Mouse (Mus musculus): Measurements from ENCODE around the gene Yif1a.

Yif1a gene

DNA sequence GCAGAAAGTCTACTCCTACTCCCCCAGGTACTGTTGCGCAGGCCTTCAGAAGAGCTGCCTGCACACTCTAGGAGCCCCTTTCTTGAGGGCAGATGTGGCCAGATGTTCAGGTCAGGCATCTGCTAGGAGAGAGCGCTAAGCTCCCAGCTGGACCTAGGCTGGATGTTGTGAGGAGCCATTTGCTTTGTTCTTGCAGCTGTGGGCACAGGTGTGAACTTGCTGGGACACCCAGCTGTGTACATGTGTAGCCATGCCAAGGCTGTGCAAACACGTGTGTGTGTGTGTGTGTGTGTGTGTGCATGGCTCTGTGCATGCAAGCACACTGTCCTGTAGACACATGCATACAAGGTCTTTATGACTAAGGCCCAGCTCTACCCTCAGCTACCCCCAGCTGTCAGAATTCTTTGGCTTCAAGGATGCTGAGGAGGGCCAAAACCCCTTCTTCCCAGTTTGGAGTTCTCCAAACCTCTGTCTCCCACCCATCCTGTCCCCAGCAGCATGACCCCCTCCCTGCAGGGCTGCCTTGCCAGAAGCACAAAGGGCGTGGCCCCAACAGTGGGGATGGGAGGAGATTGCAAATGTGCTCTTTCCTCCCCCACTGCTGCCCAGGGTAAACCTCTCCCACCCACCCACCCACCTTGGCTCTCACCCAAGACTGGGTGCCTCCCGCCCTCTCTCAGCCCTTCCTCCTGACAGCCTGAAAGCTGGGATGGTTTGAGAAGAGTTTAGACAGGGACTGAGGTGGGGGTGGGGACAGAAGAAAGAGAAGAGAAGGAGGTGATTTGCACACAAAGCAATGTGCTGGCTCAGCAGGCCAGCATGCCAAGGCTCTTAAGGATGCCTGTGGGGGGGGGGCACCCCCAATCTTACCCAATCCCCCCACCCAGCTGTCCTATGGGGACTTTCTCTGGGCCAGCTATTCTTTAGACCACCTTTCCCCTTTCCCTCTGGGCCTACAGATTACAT lies 27.7 kb upstream of the Yif1a start:
- ATAC-seq (ENCODE audit: low TSS enrichment), result no peak

DNA sequence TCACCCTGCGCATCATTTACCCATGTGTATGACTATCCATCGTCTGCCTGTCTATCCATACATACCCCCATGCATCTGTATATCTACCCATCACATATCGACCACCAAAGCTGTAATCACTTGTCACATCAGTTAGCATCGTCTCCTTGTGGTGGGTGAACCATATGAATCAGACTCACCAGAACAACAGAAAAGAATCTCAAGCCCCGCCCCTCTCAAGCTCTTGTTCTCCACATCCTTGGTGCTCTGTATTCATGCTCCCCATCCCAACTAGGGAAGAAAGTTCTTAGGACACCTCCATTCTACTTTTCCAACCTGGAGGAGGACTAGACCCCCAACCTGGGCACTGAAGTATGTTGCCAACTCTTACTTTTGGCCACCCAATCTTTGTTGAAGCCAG lies 26.3 kb upstream of the Yif1a start:
- no peak for ATAC-seq (ENCODE audit: low TSS enrichment)

DNA sequence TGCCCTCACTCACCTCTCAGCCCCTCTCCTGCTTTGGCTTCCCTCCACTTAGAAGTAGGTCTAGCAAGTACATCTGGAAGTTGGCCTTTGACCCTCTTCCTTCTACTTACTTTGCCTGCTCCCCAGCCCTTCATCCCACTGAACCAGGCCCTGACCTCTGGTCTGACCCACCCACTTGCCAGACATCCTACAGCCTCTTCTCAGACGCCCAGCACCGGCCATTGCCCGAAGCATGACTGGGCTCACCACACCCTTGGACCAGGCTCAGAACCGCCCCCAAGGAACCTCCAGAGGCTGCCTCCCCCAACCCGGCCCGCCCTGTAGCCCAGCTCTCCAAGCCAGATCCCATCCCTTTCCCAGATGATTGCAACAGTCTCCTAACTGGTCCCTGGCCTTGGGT lies 25.9 kb upstream of the Yif1a start:
- no peak for ATAC-seq (ENCODE audit: low TSS enrichment)

DNA sequence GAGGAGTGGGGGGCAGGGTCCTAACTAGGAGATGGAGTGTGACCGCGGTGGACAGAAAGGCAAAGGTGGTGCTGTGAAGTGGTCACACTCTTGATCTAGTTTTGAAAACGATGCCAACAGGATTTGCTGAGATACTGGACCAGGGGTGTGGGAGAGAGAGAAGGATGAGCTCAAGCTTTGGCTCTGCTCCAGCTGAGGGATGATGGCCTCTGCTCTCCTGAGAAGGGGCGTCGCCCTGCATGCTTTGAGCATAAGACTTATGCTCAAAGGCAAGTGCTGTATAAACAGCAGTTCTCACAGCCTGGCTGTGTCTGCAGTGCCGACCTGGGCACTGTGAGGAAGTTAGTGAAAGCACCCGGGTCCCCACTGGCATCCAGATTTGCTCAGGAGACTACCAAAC lies 23.2 kb upstream of the Yif1a start:
- ATAC-seq (ENCODE audit: low TSS enrichment), result no peak

DNA sequence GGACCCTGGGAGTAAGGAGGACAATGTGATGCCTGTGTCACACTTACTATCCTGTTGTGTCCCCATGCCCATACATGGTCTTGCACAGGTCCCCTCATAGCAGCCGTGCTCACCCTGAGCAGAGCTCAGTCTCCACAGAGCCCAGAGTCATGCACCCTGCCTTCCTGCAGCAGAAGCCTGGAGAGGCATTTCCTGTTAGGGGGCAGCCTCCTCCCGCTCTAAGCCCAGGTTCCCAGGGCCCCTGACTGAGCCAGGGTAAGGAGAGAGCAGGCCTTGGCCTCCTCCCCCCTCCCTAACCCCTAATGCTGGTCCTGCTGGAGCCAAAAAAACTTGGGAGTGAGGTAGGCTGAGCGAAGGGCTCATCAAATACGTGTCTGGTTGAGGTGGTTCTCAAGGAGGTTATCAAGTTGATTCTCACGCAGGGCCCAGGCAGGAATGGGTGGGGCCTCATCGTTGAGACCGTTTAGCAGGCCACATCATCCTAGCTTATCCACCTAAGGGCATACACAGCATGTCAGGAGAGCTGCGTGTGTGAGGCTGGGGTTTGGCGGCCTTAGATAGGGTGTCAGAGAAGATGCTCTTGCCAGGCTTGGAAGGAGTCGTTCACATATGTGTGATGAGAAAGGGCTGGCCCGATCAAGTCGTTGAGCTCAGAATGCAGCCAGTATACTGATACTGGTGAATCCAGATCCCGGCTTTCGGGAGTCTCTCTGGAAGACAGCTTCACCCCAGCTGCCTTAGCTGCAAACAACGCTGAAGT lies 21.1 kb upstream of the Yif1a start:
- no peak for ATAC-seq (ENCODE audit: low TSS enrichment)

DNA sequence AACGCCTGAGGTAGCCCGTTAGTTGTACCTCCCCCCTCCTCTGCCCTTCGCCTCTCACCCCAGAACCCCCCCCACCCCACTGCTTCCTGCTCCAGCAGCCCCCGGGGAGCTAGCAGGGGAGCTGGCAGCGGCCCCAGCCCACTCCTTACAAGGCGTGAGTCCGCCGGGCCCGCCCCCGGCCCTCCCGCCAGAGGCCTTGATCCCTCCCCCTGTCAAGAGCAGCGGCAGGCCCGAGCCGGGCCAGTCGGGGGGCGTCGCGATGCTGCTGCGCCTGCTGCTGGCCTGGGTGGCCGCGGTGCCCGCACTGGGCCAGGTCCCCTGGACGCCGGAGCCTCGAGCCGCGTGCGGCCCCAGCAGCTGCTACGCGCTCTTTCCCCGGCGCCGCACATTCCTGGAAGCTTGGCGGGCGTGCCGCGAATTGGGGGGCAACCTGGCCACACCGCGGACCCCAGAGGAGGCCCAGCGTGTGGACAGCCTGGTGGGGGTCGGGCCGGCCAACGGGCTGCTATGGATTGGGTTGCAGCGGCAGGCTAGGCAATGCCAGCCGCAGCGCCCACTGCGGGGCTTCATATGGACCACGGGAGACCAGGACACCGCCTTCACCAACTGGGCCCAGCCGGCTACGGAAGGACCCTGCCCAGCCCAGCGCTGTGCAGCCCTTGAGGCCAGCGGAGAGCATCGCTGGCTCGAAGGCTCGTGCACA lies 20.3 kb upstream of the Yif1a start, which contains the start of gene Cd248:
Gene Cd248, plus strand, starts transcription at position 212 of the 703 bp plus-strand sequence.
- ATAC-seq (ENCODE audit: low TSS enrichment), result no peak

DNA sequence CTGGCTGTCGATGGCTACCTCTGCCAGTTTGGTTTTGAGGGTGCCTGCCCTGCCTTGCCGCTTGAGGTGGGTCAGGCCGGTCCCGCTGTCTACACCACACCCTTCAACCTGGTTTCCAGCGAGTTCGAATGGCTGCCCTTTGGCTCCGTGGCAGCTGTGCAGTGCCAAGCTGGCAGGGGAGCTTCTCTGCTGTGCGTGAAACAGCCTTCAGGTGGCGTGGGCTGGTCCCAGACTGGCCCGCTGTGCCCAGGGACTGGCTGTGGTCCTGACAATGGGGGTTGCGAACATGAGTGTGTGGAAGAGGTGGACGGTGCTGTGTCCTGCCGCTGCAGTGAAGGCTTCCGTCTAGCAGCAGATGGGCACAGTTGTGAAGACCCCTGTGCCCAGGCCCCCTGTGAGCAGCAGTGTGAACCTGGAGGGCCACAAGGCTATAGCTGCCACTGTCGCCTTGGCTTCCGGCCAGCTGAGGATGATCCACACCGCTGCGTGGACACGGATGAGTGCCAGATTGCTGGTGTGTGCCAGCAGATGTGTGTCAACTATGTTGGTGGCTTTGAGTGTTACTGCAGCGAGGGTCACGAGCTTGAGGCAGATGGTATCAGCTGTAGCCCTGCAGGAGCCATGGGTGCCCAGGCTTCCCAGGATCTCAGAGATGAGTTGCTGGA lies 19.6 kb upstream of the Yif1a start:
- ATAC-seq (ENCODE audit: low TSS enrichment), result no peak

DNA sequence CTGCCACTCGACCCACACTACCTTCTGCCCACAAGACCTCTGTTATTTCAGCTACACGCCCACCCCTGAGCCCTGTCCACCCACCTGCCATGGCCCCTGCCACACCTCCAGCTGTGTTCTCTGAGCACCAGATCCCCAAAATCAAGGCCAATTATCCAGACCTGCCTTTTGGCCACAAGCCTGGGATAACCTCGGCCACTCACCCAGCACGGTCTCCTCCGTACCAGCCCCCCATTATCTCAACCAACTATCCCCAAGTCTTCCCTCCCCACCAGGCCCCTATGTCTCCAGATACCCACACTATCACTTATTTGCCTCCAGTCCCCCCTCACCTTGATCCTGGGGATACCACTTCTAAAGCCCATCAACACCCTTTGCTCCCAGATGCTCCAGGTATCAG lies 18.9 kb upstream of the Yif1a start:
- ATAC-seq (ENCODE audit: low TSS enrichment), result no peak

DNA sequence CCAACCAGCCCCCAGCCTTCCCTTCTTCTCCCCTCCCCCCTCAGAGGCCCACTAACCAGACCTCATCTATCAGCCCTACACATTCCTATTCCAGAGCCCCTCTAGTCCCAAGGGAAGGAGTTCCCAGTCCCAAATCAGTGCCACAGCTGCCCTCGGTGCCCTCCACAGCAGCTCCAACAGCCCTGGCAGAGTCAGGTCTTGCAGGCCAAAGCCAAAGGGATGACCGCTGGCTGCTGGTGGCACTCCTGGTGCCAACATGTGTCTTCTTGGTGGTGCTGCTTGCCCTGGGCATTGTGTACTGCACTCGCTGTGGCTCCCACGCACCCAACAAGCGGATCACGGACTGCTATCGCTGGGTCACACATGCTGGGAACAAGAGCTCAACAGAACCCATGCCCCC lies 18.4 kb upstream of the Yif1a start:
- no peak for ATAC-seq (ENCODE audit: low TSS enrichment)

DNA sequence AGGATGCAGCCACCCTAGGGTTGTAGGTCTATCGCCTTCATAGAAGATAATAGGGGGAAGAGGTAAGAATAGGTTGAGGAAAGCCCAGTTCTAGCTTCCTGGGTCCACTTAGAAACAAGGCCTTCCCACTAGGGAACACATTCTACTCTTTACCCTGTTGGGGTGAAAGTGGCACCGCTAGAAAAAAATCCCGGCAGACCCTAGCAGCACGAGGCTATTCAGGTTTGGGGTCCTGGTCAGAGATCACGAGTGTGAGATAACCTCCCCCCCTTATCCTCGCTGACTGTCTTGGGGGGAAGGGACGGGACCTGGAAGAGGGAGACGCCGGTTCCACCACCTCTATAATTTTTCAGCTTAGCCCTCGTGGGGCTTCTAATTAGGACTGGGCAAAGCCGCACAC lies 17.3 kb upstream of the Yif1a start:
- no peak for ATAC-seq (ENCODE audit: low TSS enrichment)

DNA sequence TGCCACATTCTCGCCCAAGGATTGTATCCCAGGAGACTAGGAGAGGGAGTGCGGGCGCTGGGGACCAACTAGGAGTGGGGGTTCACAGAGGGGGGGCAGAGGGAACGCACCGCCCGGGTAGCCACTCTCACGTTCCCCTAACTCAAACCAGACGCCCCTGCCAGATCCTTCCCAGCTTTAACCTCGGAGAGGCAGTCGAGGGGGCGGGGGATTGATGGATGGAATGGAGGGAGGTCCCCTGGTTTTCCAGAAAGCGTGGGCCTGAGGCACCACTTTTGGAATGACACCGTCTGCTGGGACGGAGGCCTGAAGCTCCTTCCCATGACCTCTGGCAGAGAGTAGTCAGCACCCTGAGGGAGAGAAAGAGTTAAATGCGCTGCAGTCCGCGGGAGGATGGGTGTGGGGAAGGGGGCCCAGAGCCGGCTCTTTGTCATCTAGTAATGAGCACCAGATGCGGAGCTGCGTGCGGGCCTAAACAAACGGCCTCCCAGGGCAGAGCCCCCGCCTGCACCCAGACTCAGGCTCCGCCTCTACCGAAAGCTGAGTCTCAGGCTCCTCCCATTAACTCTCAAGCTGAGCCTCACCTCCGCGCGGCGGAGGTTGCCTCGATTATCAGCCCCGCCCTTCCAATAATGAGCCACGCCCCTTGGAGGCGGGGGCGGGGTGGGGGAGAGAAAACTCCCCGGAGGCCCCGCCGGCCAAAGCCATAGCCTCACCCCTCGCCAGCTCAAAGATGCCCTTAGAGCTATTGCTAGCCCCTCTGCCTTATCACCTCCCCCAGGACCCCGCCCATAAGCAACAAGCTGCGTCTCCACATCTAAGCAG lies 16.6 kb upstream of the Yif1a start:
- no peak for ATAC-seq (ENCODE audit: low TSS enrichment)

DNA sequence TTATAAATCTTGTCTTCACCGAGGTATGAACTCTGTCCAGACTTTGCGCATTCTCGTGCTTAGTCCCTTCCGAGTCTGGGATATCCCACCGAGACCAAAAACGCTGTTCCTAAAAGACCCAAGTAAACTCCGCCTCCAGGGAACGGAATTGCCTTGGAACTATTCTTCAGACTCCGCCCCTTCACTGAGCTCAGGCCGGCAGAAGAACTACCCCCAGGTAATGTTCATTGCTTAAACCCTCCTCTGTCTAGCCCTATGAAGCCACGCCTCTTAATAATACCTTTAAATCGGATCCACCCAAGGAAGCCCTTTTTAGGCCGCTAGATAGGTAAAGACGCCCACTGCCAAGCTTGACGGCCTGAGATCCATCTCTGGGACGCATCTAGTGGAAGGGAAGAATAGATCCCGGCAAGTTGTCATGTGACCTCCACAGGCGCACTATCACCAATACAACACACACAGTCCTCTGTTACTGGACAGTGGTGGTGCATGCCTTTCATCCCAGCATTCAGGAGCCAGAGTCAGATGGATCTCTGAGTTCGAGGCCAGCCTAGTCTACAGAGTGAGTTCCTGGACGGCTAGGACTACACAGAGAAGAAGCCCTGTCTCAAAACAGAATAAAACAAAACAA lies 15.8 kb upstream of the Yif1a start:
- ATAC-seq (ENCODE audit: low TSS enrichment), result no peak

DNA sequence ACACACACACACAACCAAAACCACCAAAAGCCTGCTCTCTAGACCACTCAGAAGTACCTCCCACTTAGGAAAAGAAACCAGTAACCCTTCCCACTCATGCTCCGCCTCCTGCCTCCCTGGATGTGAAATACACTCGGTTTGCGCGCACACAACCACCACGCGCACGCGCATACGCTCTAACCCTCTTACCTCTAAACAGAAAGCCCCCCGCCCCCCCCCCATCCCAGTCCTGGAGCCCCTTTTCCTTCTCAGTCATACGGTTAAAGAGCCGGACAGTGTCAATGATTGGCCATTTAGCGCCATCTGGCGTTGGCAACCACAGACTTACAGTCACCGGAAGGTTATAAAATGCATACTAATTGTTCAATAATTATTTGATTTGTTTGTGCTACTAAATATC lies 15.3 kb upstream of the Yif1a start:
- no peak for ATAC-seq (ENCODE audit: low TSS enrichment)

DNA sequence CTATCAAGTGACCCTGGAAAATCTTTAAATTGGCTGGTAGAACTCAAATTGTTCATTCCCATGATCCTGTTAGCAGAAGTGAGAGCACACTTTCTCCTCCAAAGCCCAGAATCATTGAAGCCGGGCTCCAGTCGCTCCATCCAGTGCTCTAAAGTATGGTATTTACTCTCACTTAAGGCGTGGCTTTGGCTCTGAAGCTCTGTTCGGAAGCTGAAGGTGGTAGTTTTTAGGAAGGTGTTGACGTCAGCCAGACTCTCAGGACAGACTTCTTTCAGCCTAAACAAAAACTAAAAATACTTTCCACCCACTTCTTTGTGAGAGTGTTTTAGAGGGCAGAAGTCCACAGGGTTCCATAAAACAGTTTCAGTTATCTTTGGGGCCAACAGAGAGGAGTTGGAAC lies 14.8 kb upstream of the Yif1a start:
- ATAC-seq (ENCODE audit: low TSS enrichment), result peak; percentile 61; the same call in 1 of the 2 replicates

DNA sequence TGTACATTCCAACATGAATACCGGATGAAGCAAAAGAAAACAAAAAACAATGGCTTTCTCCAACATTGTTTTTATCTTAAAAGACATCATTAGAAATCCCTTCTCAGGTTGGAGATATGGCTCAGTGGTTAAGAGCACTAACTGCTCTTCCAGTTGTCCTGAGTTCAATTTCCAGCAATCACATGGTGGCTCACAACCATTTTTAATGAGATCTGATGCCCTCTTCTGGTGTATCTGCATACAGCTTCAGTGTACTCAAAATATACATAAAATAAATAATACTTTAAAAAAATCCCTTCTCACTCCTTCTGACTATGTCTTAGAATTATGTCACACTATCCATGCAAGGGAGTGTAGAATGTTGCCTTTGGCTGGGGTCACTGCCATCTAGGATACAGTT lies 9.1 kb upstream of the Yif1a start:
- no peak for ATAC-seq (ENCODE audit: low TSS enrichment)

DNA sequence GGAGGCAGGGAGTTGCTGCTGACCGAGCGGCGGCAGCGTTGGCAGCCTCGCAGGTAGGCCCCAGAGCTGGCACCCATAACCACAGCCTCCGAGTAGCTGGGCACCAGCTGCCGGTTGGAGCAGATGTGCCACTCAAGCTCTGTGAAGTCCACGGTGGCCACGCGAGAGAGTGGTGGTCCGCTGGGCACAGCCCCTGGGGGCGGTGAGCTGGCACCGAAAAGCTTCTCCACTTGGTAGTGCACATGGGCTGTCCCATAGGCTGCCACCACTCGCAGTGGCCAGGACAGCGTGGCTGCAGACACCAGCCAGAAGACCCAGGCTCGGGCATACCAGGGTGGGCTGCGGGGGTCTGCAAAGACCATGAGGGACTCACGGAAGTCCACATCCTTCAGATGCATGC lies 6.3 kb upstream of the Yif1a start:
- ATAC-seq (ENCODE audit: low TSS enrichment), result no peak

DNA sequence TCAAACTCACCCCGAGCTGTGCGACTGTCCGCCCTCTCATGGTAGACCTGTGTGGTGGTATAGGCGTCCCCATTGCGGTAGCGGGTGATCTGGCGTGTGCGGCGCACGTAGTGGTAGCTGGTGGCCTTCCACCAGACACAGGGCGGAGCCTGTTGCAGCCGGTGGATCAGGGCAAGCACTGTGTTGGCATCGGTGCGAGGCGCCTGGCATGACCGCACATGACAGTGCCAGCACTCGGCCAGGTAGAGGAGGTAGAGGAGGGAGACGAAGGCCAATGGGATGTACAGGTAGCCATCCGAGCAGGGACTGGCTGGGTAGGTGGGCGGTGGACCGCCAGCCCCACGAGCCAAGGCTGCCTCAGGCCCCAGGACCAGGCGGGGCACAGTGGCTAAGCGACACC lies 5.7 kb upstream of the Yif1a start:
- no peak for ATAC-seq (ENCODE audit: low TSS enrichment)

DNA sequence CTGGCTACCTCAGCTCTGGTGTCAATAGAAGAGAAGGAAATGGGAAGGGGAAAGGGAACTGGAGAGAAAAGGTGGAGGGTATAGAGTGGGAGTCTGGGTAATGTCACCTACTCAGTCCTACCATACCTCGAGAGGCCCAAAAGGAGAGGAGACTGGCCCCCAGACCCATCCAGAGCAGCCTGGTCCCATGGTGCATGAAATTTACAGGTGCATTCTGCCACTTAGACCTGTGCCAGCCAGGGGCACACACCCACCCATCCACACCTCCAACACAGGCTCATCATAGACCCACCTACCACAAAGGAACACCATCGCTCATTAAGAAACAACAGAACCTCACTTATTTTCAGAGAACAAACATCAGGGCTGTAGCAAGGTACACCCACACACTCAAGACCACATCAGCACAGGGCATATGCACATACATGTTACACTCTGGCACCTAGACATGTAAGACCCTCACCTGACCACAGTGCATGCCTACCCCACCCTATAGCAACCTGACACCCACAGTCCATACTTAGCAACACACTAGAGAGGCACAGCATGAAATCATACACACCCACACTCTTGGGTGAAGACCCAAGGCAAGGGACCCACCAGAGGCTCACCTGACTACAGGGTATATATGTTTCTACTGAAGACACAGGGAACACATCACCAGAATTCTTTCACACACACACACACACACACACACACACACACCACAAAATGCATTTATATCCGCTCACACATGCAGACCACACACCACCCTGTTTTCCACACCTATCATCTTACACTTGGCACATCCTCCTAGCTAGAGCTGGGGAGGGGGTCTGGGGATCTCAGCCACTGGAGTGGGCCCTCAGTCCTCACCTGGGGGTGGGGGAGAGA lies 4.1 kb upstream of the Yif1a start:
- no peak for ATAC-seq (ENCODE audit: low TSS enrichment)

DNA sequence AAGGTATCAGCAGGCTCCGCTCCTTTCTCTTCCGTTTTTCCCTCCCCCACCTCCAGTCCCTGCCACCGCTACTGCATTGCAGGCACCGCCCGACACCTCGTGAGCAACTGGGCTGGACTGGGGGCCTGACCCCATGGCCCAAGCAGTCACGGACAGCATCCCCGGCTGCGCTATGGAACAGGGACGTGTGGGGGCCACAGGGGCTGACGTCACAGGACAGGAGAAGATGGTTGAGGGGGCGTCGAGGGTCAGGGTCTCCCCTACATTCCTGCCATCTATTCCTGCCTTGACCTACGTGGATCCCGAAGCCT lies 3.5 kb upstream of the Yif1a start:
- no peak for ATAC-seq (ENCODE audit: low TSS enrichment)
